Mouse (Mus musculus) adrenal gland, adult 8-10 months (tissue): Measurements from ENCODE around the gene Pi4k2a. TPM values are rescaled to one million over a fixed set of nuclear protein-coding genes. Genes with fewer than 3 reads are reported as not detected.
"Not testable (repeated sequence)": the region's sequence is repeated elsewhere in the genome, so short reads cannot be mapped to it uniquely, and the experiment has no call there.

ENCODE experiments used
- DNase-seq: peaks from one replicate; pipeline ENCODE4 v3.0.0; 2022
- total RNA-seq, 4 experiments: library from RNA; stranded (reverse); gene quantifications; 2 replicates each; pipeline ENCODE4 v1.2.4; 2022

Pi4k2a gene
- total RNA-seq, 4 experiments from 2014 or later, result 78.8 to 81.8 (median 80.4) TPM

GRCm38 (mm10) chr19:42081613-42082012 is 8.7 kb upstream of the Pi4k2a start:
- not testable (repeated sequence) for DNase-seq

GRCm38 (mm10) chr19:42085690-42086089 is 4.6 kb upstream of the Pi4k2a start:
- DNase-seq, result no peak

GRCm38 (mm10) chr19:42086166-42086565 is 4.1 kb upstream of the Pi4k2a start, which contains the start of gene Morn4:
TSS of gene Morn4 (minus strand) at chr19:42086357.
- DNase-seq, result peak; percentile 83

GRCm38 (mm10) chr19:42089103-42089747 is 1.0 kb upstream of the Pi4k2a start:
- DNase-seq, result no peak

GRCm38 (mm10) chr19:42090637-42091141 is 419 bp downstream of the Pi4k2a start:
- no peak for DNase-seq

- DNase-seq, result no peak
Observed at GRCm38 (mm10) chr19:42099406-42099805, 9.1 kb downstream of the Pi4k2a start.

- DNase-seq, result no peak
Observed at GRCm38 (mm10) chr19:42104681-42105080, 14.4 kb downstream of the Pi4k2a start.

GRCm38 (mm10) chr19:42115783-42116335 is 25.6 kb downstream of the Pi4k2a start:
- no peak for DNase-seq

GRCm38 (mm10) chr19:42118142-42118541 is 27.9 kb downstream of the Pi4k2a start:
- no peak for DNase-seq

GRCm38 (mm10) chr19:42118596-42118995 is 28.3 kb downstream of the Pi4k2a start:
- DNase-seq, result no peak

- no peak for DNase-seq
Observed at GRCm38 (mm10) chr19:42120451-42120850, 30.2 kb downstream of the Pi4k2a start.

GRCm38 (mm10) chr19:42124684-42125083 is 34.4 kb downstream of the Pi4k2a start:
- no peak for DNase-seq

- DNase-seq, result no peak
Observed at GRCm38 (mm10) chr19:42125501-42126218, 35.4 kb downstream of the Pi4k2a start.

GRCm38 (mm10) chr19:42126219-42126605 is 35.9 kb downstream of the Pi4k2a start:
- peak; percentile 79 for DNase-seq

- DNase-seq, result no peak
Observed at GRCm38 (mm10) chr19:42127024-42127423, 36.8 kb downstream of the Pi4k2a start.

- no peak for DNase-seq
Observed at GRCm38 (mm10) chr19:42128052-42128740, 37.9 kb downstream of the Pi4k2a start.

- DNase-seq, result peak; percentile 99
Observed at GRCm38 (mm10) chr19:42128787-42129508, 38.7 kb downstream of the Pi4k2a start, which contains the start of gene Avpi1. TSS of gene Avpi1 (minus strand) at chr19:42129059.

- no peak for DNase-seq
Observed at GRCm38 (mm10) chr19:42129509-42130293, 39.4 kb downstream of the Pi4k2a start.

- no peak for DNase-seq
Observed at GRCm38 (mm10) chr19:42130294-42130606, 40.0 kb downstream of the Pi4k2a start.

GRCm38 (mm10) chr19:42131101-42131500 is 40.8 kb downstream of the Pi4k2a start:
- no peak for DNase-seq

- DNase-seq, result no peak
Observed at GRCm38 (mm10) chr19:42135070-42135469, 44.8 kb downstream of the Pi4k2a start.
